Mouse (Mus musculus) megakaryocyte, adult 5-6 weeks (primary cell): ENCODE measurements around the gene Emc4. TPM values are rescaled to one million over a fixed set of nuclear protein-coding genes. Genes with fewer than 3 reads are reported as not detected.

Source experiments
- ATAC-seq: 2 replicates; pipeline ENCODE4 v1.8.0; 2016; ENCODE audit warnings: mild to moderate bottlenecking, inconsistent platforms; ENCODE audit not compliant: poor library complexity, severe bottlenecking
- total RNA-seq, 2 experiments: library from RNA; stranded (forward) in 1 of 2; stranded (reverse) in 1 of 2; fragments of 153-499, 151-499 nt in 1 of 2; fragments of 221-1000, 200-1000 nt in 1 of 2; gene quantifications; 2 replicates each; pipeline versions ENCODE4 v1.2.3 to v1.2.4; 2015 to 2017

Emc4 gene
- total RNA-seq, 2 experiments from 2014 or later = 39.9 to 65.6 TPM

- no peak for ATAC-seq
Observed at GRCm38 (mm10) chr2:112341117-112341516, 26.7 kb downstream of the Emc4 start.

- ATAC-seq = no peak
Observed at GRCm38 (mm10) chr2:112339736-112340135, 28.1 kb downstream of the Emc4 start.

GRCm38 (mm10) chr2:112337211-112337610, 30.6 kb downstream of the Emc4 start:
- ATAC-seq = no peak

- no peak for ATAC-seq
Observed at GRCm38 (mm10) chr2:112332051-112332898, 35.6 kb downstream of the Emc4 start.

GRCm38 (mm10) chr2:112328069-112328777, 39.6 kb downstream of the Emc4 start:
- peak; percentile 35; the same call in 1 of the 2 replicates for ATAC-seq

GRCm38 (mm10) chr2:112318905-112319304, 48.9 kb downstream of the Emc4 start:
- ATAC-seq = no peak

- ATAC-seq = no peak
Observed at GRCm38 (mm10) chr2:112318227-112318626, 49.6 kb downstream of the Emc4 start.

GRCm38 (mm10) chr2:112315638-112316037, 52.2 kb downstream of the Emc4 start:
- ATAC-seq = no peak

Other genes with a start within 250 kb of the Emc4 start
- gene Olfr1316, start 233.1 kb downstream of the Emc4 start, total RNA-seq (2015) = not detected in 2 replicates
- not detected in 2 replicates for gene Olfr1316, start 233.1 kb downstream of the Emc4 start, total RNA-seq (2017)
- gene Olfr1317, start 227.7 kb downstream of the Emc4 start, total RNA-seq (2015) = not detected in 2 replicates
- not detected in 2 replicates for gene Olfr1317, start 227.7 kb downstream of the Emc4 start, total RNA-seq (2017)
- not detected in 2 replicates for gene Olfr1318, start 213.8 kb downstream of the Emc4 start, total RNA-seq (2015)
- not detected in 2 replicates for gene Olfr1318, start 213.8 kb downstream of the Emc4 start, total RNA-seq (2017)
- gene Lpcat4, start 128.6 kb downstream of the Emc4 start, total RNA-seq (2015) = 27.0 and 44.0 TPM in 2 replicates
- gene Lpcat4, start 128.6 kb downstream of the Emc4 start, total RNA-seq (2017) = 11.8 and 18.9 TPM in 2 replicates
- gene Nutm1, start 108.7 kb downstream of the Emc4 start, total RNA-seq (2015) = not detected in 2 replicates
- gene Nutm1, start 108.7 kb downstream of the Emc4 start, total RNA-seq (2017) = not detected in 2 replicates
- 48.1 and 56.2 TPM in 2 replicates for gene Nop10, start 106.1 kb downstream of the Emc4 start, total RNA-seq (2015)
- gene Nop10, start 106.1 kb downstream of the Emc4 start, total RNA-seq (2017) = 72.9 and 74.8 TPM in 2 replicates
- gene Slc12a6, start 102.2 kb downstream of the Emc4 start, total RNA-seq (2015) = 108 and 110 TPM in 2 replicates
- 111 and 132 TPM in 2 replicates for gene Slc12a6, start 102.2 kb downstream of the Emc4 start, total RNA-seq (2017)
- gene Gm21985, start 101.7 kb downstream of the Emc4 start, total RNA-seq (2015) = not detected in 2 replicates
- gene Gm21985, start 101.7 kb downstream of the Emc4 start, total RNA-seq (2017) = 0.24 and 0.95 TPM in 2 replicates
- 21.0 and 21.8 TPM in 2 replicates for gene Katnbl1, start 11.2 kb upstream of the Emc4 start, total RNA-seq (2015)
- gene Katnbl1, start 11.2 kb upstream of the Emc4 start, total RNA-seq (2017) = 17.0 TPM in 2 replicates
- 15.5 and 15.8 TPM in 2 replicates for gene Emc7, start 87.0 kb upstream of the Emc4 start, total RNA-seq (2015)
- gene Emc7, start 87.0 kb upstream of the Emc4 start, total RNA-seq (2017) = 10.4 and 11.7 TPM in 2 replicates
- gene Chrm5, start 112.7 kb upstream of the Emc4 start, total RNA-seq (2015) = not detected in 2 replicates
- gene Chrm5, start 112.7 kb upstream of the Emc4 start, total RNA-seq (2017) = not detected in 2 replicates
- gene Aven, start 124.9 kb upstream of the Emc4 start, total RNA-seq (2015) = 5.2 and 8.6 TPM in 2 replicates
- 11.4 and 18.4 TPM in 2 replicates for gene Aven, start 124.9 kb upstream of the Emc4 start, total RNA-seq (2017)